Mouse (Mus musculus) MN1 (cell line): ENCODE data around the gene Spa17.

ENCODE experiments used
- DNase-seq: peaks from one replicate; pipeline ENCODE4 v3.0.0-alpha.2; 2016; ENCODE audit warnings: low spot score

The Spa17 gene

GRCm38 (mm10) chr9:37563805-37564204 is 49.7 kb downstream of the Spa17 start:
- DNase-seq = no peak

- no peak for DNase-seq
Observed at GRCm38 (mm10) chr9:37560617-37561016, 52.9 kb downstream of the Spa17 start.

- DNase-seq = no peak
Observed at GRCm38 (mm10) chr9:37556366-37556765, 57.2 kb downstream of the Spa17 start.

- DNase-seq = no peak
Observed at GRCm38 (mm10) chr9:37554838-37555748, 58.4 kb downstream of the Spa17 start, which contains the start of gene Siae. Gene Siae, plus strand, starts transcription at chr9:37555698.

GRCm38 (mm10) chr9:37554279-37554678 is 59.2 kb downstream of the Spa17 start:
- no peak for DNase-seq
